ENCODE assay signal across 19 mouse cellular contexts in the genomic region with DNA sequence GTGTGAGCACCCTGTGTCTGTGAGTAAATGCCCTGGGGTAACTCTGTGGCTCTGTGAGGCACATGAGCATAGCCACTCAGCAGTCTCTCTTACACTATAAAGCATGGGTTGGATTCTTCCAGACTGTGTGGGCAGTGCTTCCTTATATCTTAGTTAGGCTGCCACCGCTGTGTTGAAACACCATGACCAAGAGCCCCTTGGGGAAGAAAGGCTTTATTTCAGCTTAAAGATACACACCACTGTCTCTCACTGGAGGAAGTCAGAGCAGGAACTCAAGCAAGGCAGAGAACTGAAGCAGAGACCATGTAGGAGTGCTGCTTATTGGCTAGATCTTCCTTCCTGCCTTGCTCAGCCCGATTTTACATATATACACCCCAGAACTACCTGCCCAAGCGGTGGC. TPM values are rescaled to one million over a fixed set of nuclear protein-coding genes. Genes with fewer than 3 reads are reported as not detected.
A peak's percentile ranks its signal among the peaks of the same experiment; 100 is the strongest.
DNase-seq lines count a peak whose midpoint lies in the region; ATAC-seq and TF ChIP-seq lines count a peak whose summit lies in the region.
"Had no signal": no experiment of that assay in that cellular context is flagged by ENCODE, and none has a peak within 500 bp of the region (broad histone marks: within the 10 kb centered on the region; RNA-seq: fewer than 3 reads in every experiment).

No protein-coding gene starts in this region.

- H3K4me3 ChIP-seq in spleen, adult 2 months (ENCODE audit: extremely low read depth, insufficient read depth, insufficient read length), result no peak overlapping the region
- H3K4me3 ChIP-seq in liver, embryonic 14.5 days (ENCODE audit: insufficient read depth in 1 of 2, low read depth in 2 of 2, low read length in 2 of 2), result no peak overlapping the region
- H3K4me3 ChIP-seq in midbrain, embryonic 13.5 days (replicated peaks), result no peak overlapping the region
- H3K4me3 ChIP-seq: embryonic facial prominence, embryonic 15.5 days; heart, embryonic 12.5 days; hindbrain, embryonic 12.5 days; limb, embryonic 12.5 days; megakaryocyte, embryonic 14.5 days had no signal

- intact Hi-C loops in heart, postnatal 25 days (cut with DNase I), result no loop called here

- no peak overlapping the region for H3K4me2 ChIP-seq in liver, embryonic 14.5 days (ENCODE audit: low read depth)
- no peak overlapping the region for H3K4me2 ChIP-seq in midbrain, embryonic 13.5 days (replicated peaks)
- H3K4me2 ChIP-seq: embryonic facial prominence, embryonic 15.5 days; heart, embryonic 12.5 days; hindbrain, embryonic 12.5 days; limb, embryonic 12.5 days had no signal

- H3K36me3 ChIP-seq in spleen, adult 2 months (ENCODE audit: control insufficient read depth, insufficient read depth, low read length), result peaks cover 12% of the 10 kb centered on the region
- peaks cover 100% of the 10 kb centered on the region for H3K36me3 ChIP-seq in liver, embryonic 14.5 days (replicated peaks; ENCODE audit: control insufficient read depth, insufficient read depth, low read depth)
- H3K36me3 ChIP-seq in midbrain, embryonic 13.5 days, result peaks cover 85% of the 10 kb centered on the region

- TF ChIP-seq POLR2A in spleen, adult 2 months (IDR thresholded peaks at IDR 0.05; ENCODE audit: low read depth, low read length), result no peak

- no peaks in the 10 kb centered on the region for H3K27me3 ChIP-seq in spleen, adult 2 months (ENCODE audit: control insufficient read depth, insufficient read depth, low read length)
- H3K27me3 ChIP-seq in liver, embryonic 14.5 days (ENCODE audit: control insufficient read depth, insufficient read depth, low read length), result no peaks in the 10 kb centered on the region
- no peaks in the 10 kb centered on the region for H3K27me3 ChIP-seq in midbrain, embryonic 13.5 days
- H3K27me3 ChIP-seq: embryonic facial prominence, embryonic 15.5 days; heart, embryonic 12.5 days; hindbrain, embryonic 12.5 days; limb, embryonic 12.5 days; megakaryocyte, embryonic 14.5 days had no signal

- H3K4me1 ChIP-seq in spleen, adult 2 months (ENCODE audit: control insufficient read depth, insufficient read depth, insufficient read length), result peaks cover 30% of the 10 kb centered on the region
- peaks cover 31 to 51% of the 10 kb centered on the region in 2 experiments for H3K4me1 ChIP-seq in liver, embryonic 14.5 days (replicated peaks; ENCODE audit: control insufficient read depth in 2 of 2, insufficient read depth in 2 of 2, low read length in 1 of 2)
- no peaks in the 10 kb centered on the region for H3K4me1 ChIP-seq in midbrain, embryonic 13.5 days (replicated peaks)
- H3K4me1 ChIP-seq: embryonic facial prominence, embryonic 15.5 days; hindbrain, embryonic 12.5 days; limb, embryonic 12.5 days had no signal

- TF ChIP-seq EP300 in liver, embryonic 14.5 days (IDR thresholded peaks at IDR 0.05; ENCODE audit: low read depth), result no peak

- WGBS in spleen, adult 2 months, result 24% methylated on average over 3 of the region's 3 CpGs
- WGBS in liver, embryonic 14.5 days (ENCODE audit: insufficient replicate concordance), result 76% methylated on average over 3 of the region's 3 CpGs
- 94% methylated on average over 3 of the region's 3 CpGs for WGBS in midbrain, embryonic 13.5 days

- no peak for ATAC-seq in liver, embryonic 14.5 days (ENCODE audit: insufficient read depth)
- ATAC-seq in cerebellum, adult (ENCODE audit: insufficient number of reproducible peaks, low FRiP score, low TSS enrichment), result no peak
- ATAC-seq in midbrain, embryonic 13.5 days, result no peak

- peak overlapping the region; percentile 77 for H3K27ac ChIP-seq in spleen, adult 2 months (ENCODE audit: insufficient read depth, low read length)
- peak overlapping the region; percentile 14; the same call in 1 of the 2 replicates for H3K27ac ChIP-seq in liver, embryonic 14.5 days
- H3K27ac ChIP-seq in midbrain, embryonic 13.5 days, result no peak overlapping the region
- H3K27ac ChIP-seq: embryonic facial prominence, embryonic 15.5 days; hindbrain, embryonic 12.5 days; limb, embryonic 12.5 days had no signal

- no peak for TF ChIP-seq CTCF in spleen, adult 2 months (IDR thresholded peaks at IDR 0.05; ENCODE audit: extremely low read depth, insufficient read depth, insufficient read length, insufficient replicate concordance)
- no peak for TF ChIP-seq CTCF in liver, embryonic 14.5 days (IDR thresholded peaks at IDR 0.05; ENCODE audit: low read depth)

- H3K9me3 ChIP-seq in liver, embryonic 14.5 days (ENCODE audit: control insufficient read depth, low read length), result no peaks in the 10 kb centered on the region
- no peaks in the 10 kb centered on the region for H3K9me3 ChIP-seq in midbrain, embryonic 13.5 days
- H3K9me3 ChIP-seq: embryonic facial prominence, embryonic 15.5 days had no signal

- H3K9ac ChIP-seq in liver, embryonic 14.5 days (replicated peaks), result no peak overlapping the region
- H3K9ac ChIP-seq in midbrain, embryonic 13.5 days (replicated peaks), result no peak overlapping the region
- H3K9ac ChIP-seq: embryonic facial prominence, embryonic 15.5 days; forebrain, postnatal 0 days; heart, embryonic 12.5 days; hindbrain, embryonic 12.5 days; limb, embryonic 12.5 days had no signal

- DNase-seq in layer of hippocampus, adult 11-12 months (ENCODE audit: low spot score), result peak; percentile 51
- no peak for DNase-seq in layer of hippocampus, postnatal 25 days (ENCODE audit: extremely low spot score in 1 of 2, low spot score in 1 of 2)
- DNase-seq in spleen, adult 2 months (ENCODE audit: low read depth in 1 of 2, low spot score in 2 of 2), result peak; percentile 23 to 27
- DNase-seq in spleen, postnatal 14 days (ENCODE audit: low spot score in 2 of 2), result no peak
- DNase-seq in liver, embryonic 14.5 days (ENCODE audit: low read depth in 3 of 3, low spot score in 3 of 3), result no peak
- no peak for DNase-seq in heart, postnatal 25 days (ENCODE audit: low spot score)
- DNase-seq: adrenal gland, postnatal 25 days; gastrocnemius, postnatal 14 days; kidney, adult 11 months; kidney, postnatal 25 days; right cerebral cortex, postnatal 4 days had no signal

RNA-seq across cellular contexts. Expression of a gene that starts 23.0 kb away (rescaled TPM):
- total RNA-seq in layer of hippocampus, postnatal 25 days (2021), result 10 to 100 TPM; 37.6 to 42.4 TPM
- polyA plus RNA-seq in spleen, adult 2 months (2012; rRNA removed), result 64.9 and 81.3 TPM in 2 replicates
- 49.5 and 61.0 TPM in 2 replicates for polyA plus RNA-seq in liver, embryonic 14.5 days (2012; rRNA removed)
- polyA plus RNA-seq in liver, embryonic 14.5 days (2014; fragmentation: Nextera tagmentation; extraction: Ambion mirVana), result 63.7 and 72.5 TPM in 2 replicates
- 1 to 10 TPM; 7.6 to 8.4 TPM for total RNA-seq in heart, postnatal 25 days (2021)
- 53.7 and 57.8 TPM in 2 replicates for polyA plus RNA-seq in midbrain, embryonic 13.5 days (2015; fragmentation: Nextera tagmentation; extraction: Ambion mirVana)

RNA-seq across cellular contexts. Expression of a gene that starts 46.6 kb away (rescaled TPM):
- total RNA-seq in layer of hippocampus, postnatal 25 days (2021), result under 1 TPM; 0.21 to 0.30 TPM
- 0.49 and 0.56 TPM in 2 replicates for polyA plus RNA-seq in spleen, adult 2 months (2012; rRNA removed)
- 0.59 and 0.63 TPM in 2 replicates for polyA plus RNA-seq in liver, embryonic 14.5 days (2012; rRNA removed)
- 0.75 and 1.4 TPM in 2 replicates for polyA plus RNA-seq in liver, embryonic 14.5 days (2014; fragmentation: Nextera tagmentation; extraction: Ambion mirVana)
- total RNA-seq in heart, postnatal 25 days (2021), result not detected
- 1.1 and 6.7 TPM in 2 replicates for polyA plus RNA-seq in midbrain, embryonic 13.5 days (2015; fragmentation: Nextera tagmentation; extraction: Ambion mirVana)
- total RNA-seq: gastrocnemius, postnatal 14 days had no signal

Comparison
In these comparisons a context has a peak if more than half of its experiments do, and no peak if none do; other contexts are left out.
1. DNase-seq: peak in layer of hippocampus, adult 11-12 months (single experiment) and spleen, adult 2 months (2 of 2); none in layer of hippocampus, postnatal 25 days (0 of 2), spleen, postnatal 14 days (0 of 2), liver, embryonic 14.5 days (0 of 3) and heart, postnatal 25 days (single experiment).